Mouse (Mus musculus) kidney, embryonic 16.5 days (tissue): ENCODE results near the gene Syn2. TPM values are rescaled to one million over a fixed set of nuclear protein-coding genes. Genes with fewer than 3 reads are reported as not detected.
A peak's percentile ranks its signal among the peaks of the same experiment; 100 is the strongest.

Source experiments
- ATAC-seq: fragments of 200-750 bp; cut with Nextera tagmentation; 2 replicates; pipeline ENCODE4 v1.8.0; 2017; ENCODE audit warnings: moderate TSS enrichment; ENCODE audit not compliant: low FRiP score, low TSS enrichment
- H3K27ac ChIP-seq: fragments of 300-500 bp; sonication (generic); 2 replicates; pipeline ENCODE4 v1.5.1; 2014; ENCODE audit warnings: low read length
- H3K27me3 ChIP-seq: fragments of 300-500 bp; sonication (generic); 2 replicates; pipeline ENCODE4 v1.6.1; 2014; ENCODE audit warnings: low read length, control low read depth, mixed read lengths; ENCODE audit not compliant: insufficient read depth
- H3K36me3 ChIP-seq: fragments of 300-500 bp; sonication (generic); 2 replicates; pipeline ENCODE4 v1.6.1; 2014; ENCODE audit warnings: low read length, control low read depth, mixed read lengths; ENCODE audit not compliant: insufficient read depth
- H3K4me1 ChIP-seq: fragments of 300-500 bp; sonication (generic); 2 replicates; pipeline ENCODE4 v1.6.1; 2014; ENCODE audit warnings: low read length, control low read depth, mixed read lengths; ENCODE audit not compliant: insufficient read depth
- H3K4me2 ChIP-seq: fragments of 300-500 bp; sonication (generic); replicated peaks from 2 replicates; pipeline ENCODE4 v1.6.1; 2014; ENCODE audit warnings: low read depth, low read length
- H3K4me3 ChIP-seq: fragments of 300-500 bp; sonication (generic); 2 replicates; pipeline ENCODE4 v1.5.1; 2014; ENCODE audit warnings: mild to moderate bottlenecking, low read length
- H3K9ac ChIP-seq: fragments of 300-500 bp; sonication (generic); replicated peaks from 2 replicates; pipeline ENCODE4 v1.6.1; 2014; ENCODE audit warnings: low read length
- H3K9me3 ChIP-seq: fragments of 300-500 bp; sonication (generic); 2 replicates; pipeline ENCODE4 v1.6.1; 2016; ENCODE audit warnings: low read length, control low read depth
- WGBS: fragments of 180-500 bp; shearing (Covaris S2); extraction: QIAGEN DNeasy Blood & Tissue Kit; methylation state at CpG from one replicate; pipeline ENCODE4 v1.1.7; 2014; 5-methylcytosine and 5-hydroxymethylcytosine counted together
- polyA plus RNA-seq: library from polyadenylated mRNA; unstranded; fragments of >200 nt; fragmentation: Nextera tagmentation; extraction: Ambion mirVana; gene quantifications from 2 replicates; pipeline ENCODE4 v1.2.1, GENCODE M21; 2015

The Syn2 gene
- polyA plus RNA-seq, 1 experiment from 2014 or later = 1.8 TPM

GRCm38 (mm10) chr6:115212132-115212903, 77.6 kb downstream of the Syn2 start:
- 0 out of 2 replicates have a peak, but pooled peaks cover 4% of the 10 kb centered on the region for H3K4me1 ChIP-seq
- no peaks in the 10 kb centered on the region for H3K36me3 ChIP-seq
- WGBS = 43% methylated on average over 5 of the region's 5 CpGs
- ATAC-seq = no peak
- no peak overlapping the region for H3K4me2 ChIP-seq
- 0 out of 2 replicates have a peak overlapping the region, but pooled peaks have one; percentile 47 for H3K27ac ChIP-seq
- H3K9ac ChIP-seq = no peak overlapping the region
- no peak overlapping the region for H3K4me3 ChIP-seq
- H3K27me3 ChIP-seq = no peaks in the 10 kb centered on the region
- H3K9me3 ChIP-seq = peaks cover 3% of the 10 kb centered on the region; the same call in 1 of the 2 replicates

GRCm38 (mm10) chr6:115213129-115213528, 78.4 kb downstream of the Syn2 start:
- Histone ChIP-seq H3K9me3 (peaks cover 3% of the 10 kb centered on the region; the same call in 1 of the 2 replicates), H3K4me3 (no peak overlapping the region), H3K27ac (0 out of 2 replicates have a peak overlapping the region, but pooled peaks have one; percentile 47), H3K4me2 (no peak overlapping the region), H3K36me3 (no peaks in the 10 kb centered on the region), H3K27me3 (no peaks in the 10 kb centered on the region), H3K4me1 (0 out of 2 replicates have a peak, but pooled peaks cover 4% of the 10 kb centered on the region), H3K9ac (no peak overlapping the region)
- WGBS = 48% methylated on average over 5 of the region's 5 CpGs
- ATAC-seq = no peak

GRCm38 (mm10) chr6:115221215-115221641, 86.5 kb downstream of the Syn2 start:
- H3K36me3 ChIP-seq = no peaks in the 10 kb centered on the region
- H3K9ac ChIP-seq = no peak overlapping the region
- no peak for ATAC-seq
- no peaks in the 10 kb centered on the region for H3K4me1 ChIP-seq
- H3K9me3 ChIP-seq = no peaks in the 10 kb centered on the region
- 79% methylated on average over 8 of the region's 8 CpGs for WGBS
- no peak overlapping the region for H3K27ac ChIP-seq
- H3K27me3 ChIP-seq = no peaks in the 10 kb centered on the region
- no peak overlapping the region for H3K4me3 ChIP-seq
- no peak overlapping the region for H3K4me2 ChIP-seq

- no peaks in the 10 kb centered on the region for H3K9me3 ChIP-seq
- H3K4me2 ChIP-seq = no peak overlapping the region
- no peak overlapping the region for H3K9ac ChIP-seq
- H3K36me3 ChIP-seq = no peaks in the 10 kb centered on the region
- no peak overlapping the region for H3K4me3 ChIP-seq
- H3K4me1 ChIP-seq = no peaks in the 10 kb centered on the region
- ATAC-seq = no peak
- H3K27ac ChIP-seq = no peak overlapping the region
- 62% methylated on average over 3 of the region's 3 CpGs for WGBS
- no peaks in the 10 kb centered on the region for H3K27me3 ChIP-seq
Observed at GRCm38 (mm10) chr6:115225519-115225918, 90.8 kb downstream of the Syn2 start.

GRCm38 (mm10) chr6:115227043-115227442, 92.3 kb downstream of the Syn2 start, which contains the start of gene Gm17482:
Gm17482 (plus strand) TSS chr6:115227343.
- no peaks in the 10 kb centered on the region for H3K27me3 ChIP-seq
- H3K4me2 ChIP-seq = no peak within 1 kb of the TSS
- no peak within 1 kb of the TSS for H3K4me3 ChIP-seq
- H3K9ac ChIP-seq = no peak within 1 kb of the TSS
- no peaks in the 10 kb centered on the region for H3K36me3 ChIP-seq
- no peaks in the 10 kb centered on the region for H3K4me1 ChIP-seq
- 76% methylated on average over 4 of the region's 4 CpGs for WGBS
- H3K27ac ChIP-seq = no peak within 1 kb of the TSS
- no peak for ATAC-seq
- H3K9me3 ChIP-seq = no peaks in the 10 kb centered on the region

GRCm38 (mm10) chr6:115227529-115227928, 92.8 kb downstream of the Syn2 start:
- H3K9me3 ChIP-seq = no peaks in the 10 kb centered on the region
- ATAC-seq = no peak
- H3K4me3 ChIP-seq = no peak overlapping the region
- no peak overlapping the region for H3K27ac ChIP-seq
- 7% methylated on average over 2 of the region's 2 CpGs for WGBS
- no peak overlapping the region for H3K9ac ChIP-seq
- H3K4me1 ChIP-seq = no peaks in the 10 kb centered on the region
- no peaks in the 10 kb centered on the region for H3K36me3 ChIP-seq
- no peak overlapping the region for H3K4me2 ChIP-seq
- no peaks in the 10 kb centered on the region for H3K27me3 ChIP-seq

- Histone ChIP-seq H3K27ac (no peak overlapping the region), H3K4me2 (no peak overlapping the region), H3K4me1 (no peaks in the 10 kb centered on the region), H3K36me3 (no peaks in the 10 kb centered on the region), H3K4me3 (no peak overlapping the region), H3K9me3 (no peaks in the 10 kb centered on the region), H3K9ac (no peak overlapping the region), H3K27me3 (no peaks in the 10 kb centered on the region)
- ATAC-seq = no peak
- 53% methylated on average over 3 of the region's 3 CpGs for WGBS
Observed at GRCm38 (mm10) chr6:115230557-115230956, 95.9 kb downstream of the Syn2 start.

GRCm38 (mm10) chr6:115231836-115232235, 97.1 kb downstream of the Syn2 start:
- Histone ChIP-seq H3K9me3 (no peaks in the 10 kb centered on the region), H3K4me1 (no peaks in the 10 kb centered on the region), H3K4me2 (no peak overlapping the region), H3K9ac (no peak overlapping the region), H3K4me3 (no peak overlapping the region), H3K27ac (no peak overlapping the region), H3K27me3 (no peaks in the 10 kb centered on the region), H3K36me3 (no peaks in the 10 kb centered on the region)
- 63% methylated on average over 4 of the region's 4 CpGs for WGBS
- no peak for ATAC-seq

GRCm38 (mm10) chr6:115232562-115232961, 97.9 kb downstream of the Syn2 start:
- Histone ChIP-seq H3K9ac (no peak overlapping the region), H3K4me3 (no peak overlapping the region), H3K36me3 (no peaks in the 10 kb centered on the region), H3K9me3 (no peaks in the 10 kb centered on the region), H3K27ac (no peak overlapping the region), H3K4me2 (no peak overlapping the region), H3K4me1 (no peaks in the 10 kb centered on the region), H3K27me3 (no peaks in the 10 kb centered on the region)
- WGBS = 82% methylated on average over 1 of the region's 1 CpGs
- ATAC-seq = no peak
